Mouse (Mus musculus): ENCODE data around the gene Tmc3. TPM values are rescaled to one million over a fixed set of nuclear protein-coding genes. Genes with fewer than 3 reads are reported as not detected.

The Tmc3 gene
- polyA plus RNA-seq, 1 experiment, result not detected

GRCm38 (mm10) chr7:83640581-83640980, 55.9 kb downstream of the Tmc3 start:
- Histone ChIP-seq H3K4me1 (ENCODE audit: control insufficient read depth, insufficient read depth, insufficient read length, low read length) (no peaks in the 10 kb centered on the region), H3K27ac (replicated peaks; ENCODE audit: low read depth, low read length) (no peak overlapping the region), H3K4me3 (ENCODE audit: insufficient read depth, low read depth, low read length) (no peak overlapping the region)

GRCm38 (mm10) chr7:83641163-83641562, 56.4 kb downstream of the Tmc3 start:
- Histone ChIP-seq H3K4me3 (ENCODE audit: insufficient read depth, low read depth, low read length) (no peak overlapping the region), H3K27ac (replicated peaks; ENCODE audit: low read depth, low read length) (no peak overlapping the region), H3K4me1 (ENCODE audit: control insufficient read depth, insufficient read depth, insufficient read length, low read length) (no peaks in the 10 kb centered on the region)

GRCm38 (mm10) chr7:83643581-83643980, 58.9 kb downstream of the Tmc3 start:
- no peaks in the 10 kb centered on the region for H3K4me1 ChIP-seq (ENCODE audit: control insufficient read depth, insufficient read depth, insufficient read length, low read length)
- no peak overlapping the region for H3K27ac ChIP-seq (replicated peaks; ENCODE audit: low read depth, low read length)
- H3K4me3 ChIP-seq (ENCODE audit: insufficient read depth, low read depth, low read length), result no peak overlapping the region

GRCm38 (mm10) chr7:83644761-83645160, 60.0 kb downstream of the Tmc3 start:
- Histone ChIP-seq H3K4me3 (ENCODE audit: insufficient read depth, low read depth, low read length) (no peak overlapping the region), H3K27ac (replicated peaks; ENCODE audit: low read depth, low read length) (no peak overlapping the region), H3K4me1 (ENCODE audit: control insufficient read depth, insufficient read depth, insufficient read length, low read length) (no peaks in the 10 kb centered on the region)

GRCm38 (mm10) chr7:83645476-83645875, 60.7 kb downstream of the Tmc3 start:
- no peak overlapping the region for H3K4me3 ChIP-seq (ENCODE audit: insufficient read depth, low read depth, low read length)
- peak overlapping the region; percentile 50; the same call in 1 of the 2 replicates for H3K27ac ChIP-seq (replicated peaks; ENCODE audit: low read depth, low read length)
- H3K4me1 ChIP-seq (ENCODE audit: control insufficient read depth, insufficient read depth, insufficient read length, low read length), result peaks cover 7% of the 10 kb centered on the region; the same call in 1 of the 2 replicates

- H3K27ac ChIP-seq (replicated peaks; ENCODE audit: low read depth, low read length), result no peak overlapping the region; the same call in 1 of the 2 replicates
- H3K4me1 ChIP-seq (ENCODE audit: control insufficient read depth, insufficient read depth, insufficient read length, low read length), result peaks cover 23% of the 10 kb centered on the region
- no peak overlapping the region for H3K4me3 ChIP-seq (ENCODE audit: insufficient read depth, low read depth, low read length)
Observed at GRCm38 (mm10) chr7:83648807-83649206, 64.1 kb downstream of the Tmc3 start.

GRCm38 (mm10) chr7:83650638-83651037, 65.9 kb downstream of the Tmc3 start:
- Histone ChIP-seq H3K4me1 (ENCODE audit: control insufficient read depth, insufficient read depth, insufficient read length, low read length) (peaks cover 26% of the 10 kb centered on the region), H3K27ac (replicated peaks; ENCODE audit: low read depth, low read length) (no peak overlapping the region), H3K4me3 (ENCODE audit: insufficient read depth, low read depth, low read length) (peak overlapping the region; percentile 28; the same call in 1 of the 2 replicates)

- Histone ChIP-seq H3K4me1 (ENCODE audit: control insufficient read depth, insufficient read depth, insufficient read length, low read length) (peaks cover 28% of the 10 kb centered on the region), H3K27ac (replicated peaks; ENCODE audit: low read depth, low read length) (no peak overlapping the region), H3K4me3 (ENCODE audit: insufficient read depth, low read depth, low read length) (0 out of 2 replicates have a peak overlapping the region, but pooled peaks have one; percentile 10)
Observed at GRCm38 (mm10) chr7:83652498-83652897, 67.8 kb downstream of the Tmc3 start.

GRCm38 (mm10) chr7:83653605-83654051, 68.9 kb downstream of the Tmc3 start:
- H3K27ac ChIP-seq (replicated peaks; ENCODE audit: low read depth, low read length), result peak overlapping the region; percentile 78; the same call in 1 of the 2 replicates
- H3K4me1 ChIP-seq (ENCODE audit: control insufficient read depth, insufficient read depth, insufficient read length, low read length), result peaks cover 32% of the 10 kb centered on the region
- H3K4me3 ChIP-seq (ENCODE audit: insufficient read depth, low read depth, low read length), result peak overlapping the region; percentile 68

- Histone ChIP-seq H3K27ac (replicated peaks; ENCODE audit: low read depth, low read length) (peak overlapping the region; percentile 78), H3K4me3 (ENCODE audit: insufficient read depth, low read depth, low read length) (peak overlapping the region; percentile 68), H3K4me1 (ENCODE audit: control insufficient read depth, insufficient read depth, insufficient read length, low read length) (peaks cover 32% of the 10 kb centered on the region)
Observed at GRCm38 (mm10) chr7:83654196-83654595, 69.5 kb downstream of the Tmc3 start.

GRCm38 (mm10) chr7:83654938-83655630, 70.4 kb downstream of the Tmc3 start:
- Histone ChIP-seq H3K4me1 (ENCODE audit: control insufficient read depth, insufficient read depth, insufficient read length, low read length) (peaks cover 30% of the 10 kb centered on the region), H3K4me3 (ENCODE audit: insufficient read depth, low read depth, low read length) (peak overlapping the region; percentile 68), H3K27ac (replicated peaks; ENCODE audit: low read depth, low read length) (peak overlapping the region; percentile 94)

GRCm38 (mm10) chr7:83658716-83659115, 74.0 kb downstream of the Tmc3 start:
- Histone ChIP-seq H3K4me3 (ENCODE audit: insufficient read depth, low read depth, low read length) (no peak overlapping the region), H3K4me1 (ENCODE audit: control insufficient read depth, insufficient read depth, insufficient read length, low read length) (peaks cover 10% of the 10 kb centered on the region), H3K27ac (replicated peaks; ENCODE audit: low read depth, low read length) (peak overlapping the region; percentile 86)

- H3K4me3 ChIP-seq (ENCODE audit: insufficient read depth, low read depth, low read length), result no peak overlapping the region
- peaks cover 9% of the 10 kb centered on the region for H3K4me1 ChIP-seq (ENCODE audit: control insufficient read depth, insufficient read depth, insufficient read length, low read length)
- H3K27ac ChIP-seq (replicated peaks; ENCODE audit: low read depth, low read length), result peak overlapping the region; percentile 86
Observed at GRCm38 (mm10) chr7:83659159-83660065, 74.7 kb downstream of the Tmc3 start.

GRCm38 (mm10) chr7:83660273-83660691, 75.6 kb downstream of the Tmc3 start:
- Histone ChIP-seq H3K4me3 (ENCODE audit: insufficient read depth, low read depth, low read length) (no peak overlapping the region), H3K4me1 (ENCODE audit: control insufficient read depth, insufficient read depth, insufficient read length, low read length) (peaks cover 9% of the 10 kb centered on the region), H3K27ac (replicated peaks; ENCODE audit: low read depth, low read length) (peak overlapping the region; percentile 86; the same call in 1 of the 2 replicates)

GRCm38 (mm10) chr7:83661031-83661430, 76.3 kb downstream of the Tmc3 start:
- Histone ChIP-seq H3K4me1 (ENCODE audit: control insufficient read depth, insufficient read depth, insufficient read length, low read length) (peaks cover 4% of the 10 kb centered on the region), H3K4me3 (ENCODE audit: insufficient read depth, low read depth, low read length) (no peak overlapping the region), H3K27ac (replicated peaks; ENCODE audit: low read depth, low read length) (no peak overlapping the region)

All from brown adipose tissue, adult 24 weeks (tissue).